Mouse (Mus musculus): ENCODE results near the gene Zap70. TPM values are rescaled to one million over a fixed set of nuclear protein-coding genes. Genes with fewer than 3 reads are reported as not detected.

Zap70 gene
- 1 to 10 TPM; 1.7 to 2.1 TPM for total RNA-seq (2021)
- long read RNA-seq, experiment 1, partial matches to known transcripts = 0 of 4 reads
- long read RNA-seq, experiment 1, other reads (novel, unspliced or antisense) = 3 of 4 reads
- long read RNA-seq, experiment 2, partial matches to known transcripts = 1 of 2 reads
- long read RNA-seq, experiment 2, other reads (novel, unspliced or antisense) = 0 of 2 reads

DNA sequence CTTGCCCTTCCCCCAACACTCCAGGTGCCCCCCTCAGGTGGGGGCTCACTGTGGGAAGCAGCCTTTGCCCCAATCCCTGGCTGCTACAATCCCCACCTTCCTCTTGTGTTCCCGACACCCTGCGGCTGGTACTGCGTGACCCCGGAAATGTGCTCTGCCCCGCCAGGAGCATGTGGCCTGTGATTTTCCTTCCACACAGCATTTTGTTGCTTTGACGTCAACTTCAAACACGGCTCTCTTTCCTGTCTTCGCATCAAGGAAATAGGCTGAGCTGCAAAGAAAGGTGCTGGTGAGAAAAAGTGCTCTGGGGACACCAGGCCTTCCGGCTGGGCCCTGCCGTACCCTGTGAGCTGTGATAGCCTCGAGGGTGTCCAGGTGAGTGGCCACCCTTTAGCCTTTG lies at the start of gene Zap70:
Zap70 (plus strand) TSS at position 231 of the 400 bp plus-strand sequence.
- no peak for DNase-seq (ENCODE audit: extremely low spot score in 1 of 2, low spot score in 2 of 2)
- intact Hi-C loops (cut with DNase I) = no loop called here
- Histone ChIP-seq H3K4me3 (no peak within 1 kb of the TSS), H3K27ac (no peak within 1 kb of the TSS)
- TF ChIP-seq CTCF (IDR thresholded peaks at IDR 0.05) = no peak

DNA sequence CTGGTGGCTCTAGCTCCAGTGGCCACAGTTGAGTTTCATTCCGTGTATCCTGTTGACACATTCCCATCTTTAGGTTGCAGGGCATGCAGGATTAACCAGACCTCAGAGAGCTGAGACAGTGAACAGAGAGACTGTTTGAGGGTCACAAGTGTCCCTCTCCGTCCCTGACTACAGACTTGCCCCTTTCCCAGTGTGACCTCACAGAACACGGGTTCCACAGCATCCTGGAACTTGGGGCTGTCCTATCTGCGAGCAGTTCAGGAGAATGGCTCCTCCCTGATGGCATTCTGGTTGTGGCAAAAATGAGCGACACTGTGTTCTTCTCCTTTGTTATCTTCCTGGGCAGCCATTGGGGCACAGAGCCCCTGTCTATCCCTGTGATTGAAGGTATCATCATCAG lies 47.3 kb upstream of the Zap70 start, which contains the start of gene Actr1b:
Actr1b (minus strand) TSS at position 112 of the 400 bp plus-strand sequence.
- intact Hi-C loops (cut with DNase I) = no loop called here
- Histone ChIP-seq H3K27ac (no peak within 1 kb of the TSS), H3K4me3 (no peak within 1 kb of the TSS)
- DNase-seq (ENCODE audit: extremely low spot score in 1 of 2, low spot score in 2 of 2) = no peak
- no peak for TF ChIP-seq CTCF (IDR thresholded peaks at IDR 0.05)

DNA sequence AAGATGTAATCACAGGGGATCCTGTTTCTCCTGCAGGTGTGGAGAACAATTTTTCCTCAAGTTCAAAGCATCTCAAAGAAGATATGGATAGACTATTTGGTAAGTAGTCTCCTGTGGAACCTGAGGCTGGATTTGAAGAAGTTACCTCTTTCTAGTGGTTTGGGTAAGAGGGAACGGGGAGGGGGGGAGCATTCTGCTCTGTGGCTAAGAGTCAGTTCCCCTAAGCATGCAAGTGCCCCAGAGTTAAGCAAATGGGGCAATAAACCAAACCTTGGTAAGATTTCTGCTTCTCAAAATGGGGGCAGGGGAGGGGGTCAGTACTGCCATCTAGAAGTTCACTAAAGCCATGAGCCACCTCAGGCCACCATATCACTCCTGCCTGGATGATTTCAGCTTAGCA lies 42.8 kb upstream of the Zap70 start:
- DNase-seq (ENCODE audit: extremely low spot score in 1 of 2, low spot score in 2 of 2) = no peak
- TF ChIP-seq CTCF (IDR thresholded peaks at IDR 0.05) = no peak
- Histone ChIP-seq H3K4me3 (no peak overlapping the region), H3K27ac (no peak overlapping the region)
- intact Hi-C loops (cut with DNase I) = no loop called here

GRCm38 (mm10) chr1:36723146-36724056 lies 38.2 kb upstream of the Zap70 start:
- no peak for DNase-seq (ENCODE audit: extremely low spot score in 1 of 2, low spot score in 2 of 2)

GRCm38 (mm10) chr1:36724057-36724431 lies 37.6 kb upstream of the Zap70 start:
- Histone ChIP-seq H3K27ac (no peak overlapping the region), H3K4me3 (no peak overlapping the region)
- no peak for DNase-seq (ENCODE audit: extremely low spot score in 1 of 2, low spot score in 2 of 2)
- TF ChIP-seq CTCF (IDR thresholded peaks at IDR 0.05) = no peak
- intact Hi-C loops (cut with DNase I) = no loop called here

More at GRCm38 (mm10) chr1:36723146-36724056, 38.2 kb upstream of the Zap70 start:
- Histone ChIP-seq H3K4me3 (no peak overlapping the region), H3K27ac (no peak overlapping the region)
- TF ChIP-seq CTCF (IDR thresholded peaks at IDR 0.05) = no peak
- intact Hi-C loops (cut with DNase I) = no loop called here

DNA sequence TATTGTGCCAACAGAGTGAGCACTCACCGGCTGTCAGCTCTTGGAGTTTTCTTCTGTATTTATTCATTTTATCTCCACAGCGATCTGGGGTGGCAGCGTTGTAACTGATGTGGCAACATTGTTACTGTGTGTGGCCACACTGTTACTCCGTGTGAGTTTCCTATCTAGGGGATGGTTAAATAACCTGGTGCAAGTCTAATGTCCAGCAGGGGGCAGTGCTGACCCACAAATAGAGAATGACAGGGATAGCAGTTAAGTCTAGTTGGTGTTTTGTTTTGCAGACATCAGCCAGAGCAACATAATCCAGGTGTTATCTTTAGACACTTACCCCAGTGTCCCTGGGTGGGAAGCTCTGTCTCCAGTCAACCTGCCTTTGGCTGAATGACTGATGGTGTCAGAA lies 24.3 kb upstream of the Zap70 start:
- Histone ChIP-seq H3K4me3 (no peak overlapping the region), H3K27ac (no peak overlapping the region)
- intact Hi-C loops (cut with DNase I) = loop anchor here (1.0 to 10.0 kb wide), 2 partner anchors 513 to 668 kb away; no protein-coding TSS in a partner anchor
- peak; percentile 84 for TF ChIP-seq CTCF (IDR thresholded peaks at IDR 0.05)
- DNase-seq (ENCODE audit: extremely low spot score in 1 of 2, low spot score in 2 of 2) = peak; percentile 77 to 84

- no peak for DNase-seq (ENCODE audit: extremely low spot score in 1 of 2, low spot score in 2 of 2)
- TF ChIP-seq CTCF (IDR thresholded peaks at IDR 0.05) = no peak
- intact Hi-C loops (cut with DNase I) = loop anchor here (10.0 kb wide), 1 partner anchor 666 kb away; no protein-coding TSS in a partner anchor
- Histone ChIP-seq H3K27ac (no peak overlapping the region), H3K4me3 (no peak overlapping the region)
Measured at GRCm38 (mm10) chr1:36739231-36739630, 22.4 kb upstream of the Zap70 start.

- TF ChIP-seq CTCF (IDR thresholded peaks at IDR 0.05) = no peak
- Histone ChIP-seq H3K27ac (no peak overlapping the region), H3K4me3 (no peak overlapping the region)
- no peak for DNase-seq (ENCODE audit: extremely low spot score in 1 of 2, low spot score in 2 of 2)
- intact Hi-C loops (cut with DNase I) = loop anchor here (10.0 kb wide), 1 partner anchor 892 kb away; no protein-coding TSS in a partner anchor
Measured at GRCm38 (mm10) chr1:36743046-36743445, 18.6 kb upstream of the Zap70 start.

- peak overlapping the region; percentile 35 for H3K4me3 ChIP-seq
- intact Hi-C loops (cut with DNase I) = loop anchor here (2.0 to 10.0 kb wide), 2 partner anchors 198 to 890 kb away; partner anchors contain the start of gene Ankrd39
- H3K27ac ChIP-seq = peak overlapping the region; percentile 3; the same call in 1 of the 2 replicates
- peak; percentile 80 for TF ChIP-seq CTCF (IDR thresholded peaks at IDR 0.05)
- DNase-seq (ENCODE audit: extremely low spot score in 1 of 2, low spot score in 2 of 2) = peak; percentile 76 to 78
Measured at GRCm38 (mm10) chr1:36744268-36744944, 17.2 kb upstream of the Zap70 start.

DNA sequence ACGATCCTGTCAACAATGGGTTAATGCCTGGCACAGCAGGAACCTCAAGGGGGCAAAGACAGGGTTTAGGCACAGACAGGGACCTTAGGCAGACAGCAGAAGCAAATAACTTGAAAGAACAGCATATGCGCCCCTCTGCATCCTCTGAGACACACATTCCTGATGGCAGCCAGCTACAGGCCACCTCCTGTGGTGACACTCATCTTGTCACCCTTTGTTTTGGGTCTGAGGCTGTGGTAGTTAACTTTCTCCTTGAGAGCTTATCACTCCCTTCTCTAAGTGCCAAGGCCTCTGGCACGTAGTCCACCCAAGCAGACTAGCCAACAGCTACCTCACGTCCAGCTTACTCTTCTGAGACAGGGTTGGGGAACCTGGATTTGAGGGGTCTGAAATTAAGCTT lies 15.9 kb upstream of the Zap70 start:
- H3K4me3 ChIP-seq = no peak overlapping the region
- no peak for TF ChIP-seq CTCF (IDR thresholded peaks at IDR 0.05)
- H3K27ac ChIP-seq = no peak overlapping the region
- intact Hi-C loops (cut with DNase I) = loop anchor here (2.0 to 10.0 kb wide), 2 partner anchors 199 to 889 kb away; partner anchors contain the start of gene Ankrd39
- no peak for DNase-seq (ENCODE audit: extremely low spot score in 1 of 2, low spot score in 2 of 2)

- no peak for DNase-seq (ENCODE audit: extremely low spot score in 1 of 2, low spot score in 2 of 2)
- intact Hi-C loops (cut with DNase I) = loop anchor here (10.0 kb wide), 1 partner anchor 888 kb away; no protein-coding TSS in a partner anchor
- no peak overlapping the region for H3K4me3 ChIP-seq
- peak; percentile 43 for TF ChIP-seq CTCF (IDR thresholded peaks at IDR 0.05)
- H3K27ac ChIP-seq = no peak overlapping the region
Measured at GRCm38 (mm10) chr1:36746452-36746851, 15.1 kb upstream of the Zap70 start.

All from left cerebral cortex, adult 2 months (tissue).